Mouse (Mus musculus) forebrain, embryonic 13.5 days (tissue): ENCODE data around the gene Vegfd. TPM values are rescaled to one million over a fixed set of nuclear protein-coding genes. Genes with fewer than 3 reads are reported as not detected.

ENCODE experiments used
- ATAC-seq: fragments of 200-750 bp; cut with Nextera tagmentation; 2 replicates; pipeline ENCODE4 v1.8.0; 2017
- H3K27ac ChIP-seq: fragments of 300-500 bp; sonication (generic); 2 replicates; pipeline ENCODE4 v1.5.1; 2015; ENCODE audit warnings: inconsistent platforms, mild to moderate bottlenecking, moderate library complexity
- H3K27me3 ChIP-seq: fragments of 300-500 bp; sonication (generic); 2 replicates; pipeline ENCODE4 v1.6.1; 2015; ENCODE audit warnings: mild to moderate bottlenecking, inconsistent platforms
- H3K36me3 ChIP-seq: fragments of 300-500 bp; sonication (generic); 2 replicates; pipeline ENCODE4 v1.6.1; 2015; ENCODE audit warnings: mild to moderate bottlenecking, inconsistent platforms; ENCODE audit not compliant: poor library complexity, severe bottlenecking
- H3K4me1 ChIP-seq: fragments of 300-500 bp; sonication (generic); 2 replicates; pipeline ENCODE4 v1.6.1; 2015; ENCODE audit warnings: inconsistent platforms
- H3K4me2 ChIP-seq: fragments of 300-500 bp; sonication (generic); 2 replicates; pipeline ENCODE4 v1.6.1; 2015; ENCODE audit warnings: inconsistent platforms, mild to moderate bottlenecking, moderate library complexity
- H3K4me3 ChIP-seq: fragments of 300-500 bp; sonication (generic); 2 replicates; pipeline ENCODE4 v1.5.1; 2015; ENCODE audit warnings: mild to moderate bottlenecking, inconsistent platforms
- H3K9ac ChIP-seq: fragments of 300-500 bp; sonication (generic); 2 replicates; pipeline ENCODE4 v1.6.1; 2015; ENCODE audit warnings: mild to moderate bottlenecking, inconsistent platforms
- H3K9me3 ChIP-seq: fragments of 300-500 bp; sonication (generic); replicated peaks from 2 replicates; pipeline ENCODE4 v1.6.1; 2016; ENCODE audit warnings: inconsistent platforms
- WGBS: fragments of 180-500 bp; shearing (Covaris S2); methylation state at CpG from one replicate; pipeline ENCODE4 v1.1.7; 2015; 5-methylcytosine and 5-hydroxymethylcytosine counted together
- polyA plus RNA-seq: library from polyadenylated mRNA; unstranded; fragments of >200 nt; fragmentation: Nextera tagmentation; extraction: Ambion mirVana; gene quantifications from 2 replicates; pipeline ENCODE4 v1.2.1, GENCODE M21; 2015

Vegfd gene
- polyA plus RNA-seq, 1 experiment from 2014 or later: 0.35 TPM

DNA sequence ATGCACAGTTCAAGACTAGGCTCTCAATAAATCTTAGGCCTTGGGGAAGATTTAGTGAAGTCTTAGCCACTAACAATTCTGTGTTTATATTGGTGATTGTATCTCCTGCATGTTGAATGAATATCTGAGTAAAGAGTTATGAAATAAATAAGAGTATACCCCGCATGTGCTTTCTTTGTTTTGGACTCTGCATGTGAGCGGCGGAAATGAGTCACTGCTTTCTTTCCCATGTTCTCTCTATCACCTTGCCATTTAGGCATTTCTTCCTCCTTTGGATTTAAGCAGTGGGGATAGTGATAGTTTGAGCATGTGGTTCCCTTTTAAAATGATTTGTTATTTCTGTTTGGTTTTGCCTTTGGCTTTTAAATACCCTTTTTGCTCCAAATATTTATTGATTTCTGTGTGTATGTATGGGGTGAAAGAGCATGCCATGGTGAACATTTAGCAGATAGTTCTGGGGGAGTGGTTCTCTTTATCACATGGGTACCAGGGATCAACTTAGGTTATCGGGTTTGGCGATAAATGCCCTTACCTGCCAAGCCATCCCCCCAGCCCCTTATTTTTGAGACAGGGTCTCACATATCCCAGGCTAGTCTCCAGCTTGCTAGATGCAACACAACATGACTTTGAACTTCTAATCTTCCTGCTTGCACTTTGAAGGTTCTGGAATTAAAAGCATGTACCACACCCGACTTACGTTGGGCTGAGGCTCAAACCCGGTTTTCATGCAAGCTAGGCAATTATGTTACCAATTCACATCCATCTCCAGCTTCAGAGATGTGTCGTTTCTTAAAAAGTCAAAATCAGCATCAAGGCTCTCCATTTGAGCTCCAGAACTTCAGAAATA lies 73.9 kb downstream of the Vegfd start:
- no peak for ATAC-seq
- no peak overlapping the region for H3K4me2 ChIP-seq
- no peak overlapping the region for H3K9ac ChIP-seq
- no peaks in the 10 kb centered on the region for H3K36me3 ChIP-seq
- H3K27me3 ChIP-seq: no peaks in the 10 kb centered on the region
- no peak overlapping the region for H3K27ac ChIP-seq
- no peak overlapping the region for H3K4me3 ChIP-seq
- no peaks in the 10 kb centered on the region for H3K9me3 ChIP-seq
- 91% methylated on average over 9 of the region's 9 CpGs for WGBS
- H3K4me1 ChIP-seq: no peaks in the 10 kb centered on the region

DNA sequence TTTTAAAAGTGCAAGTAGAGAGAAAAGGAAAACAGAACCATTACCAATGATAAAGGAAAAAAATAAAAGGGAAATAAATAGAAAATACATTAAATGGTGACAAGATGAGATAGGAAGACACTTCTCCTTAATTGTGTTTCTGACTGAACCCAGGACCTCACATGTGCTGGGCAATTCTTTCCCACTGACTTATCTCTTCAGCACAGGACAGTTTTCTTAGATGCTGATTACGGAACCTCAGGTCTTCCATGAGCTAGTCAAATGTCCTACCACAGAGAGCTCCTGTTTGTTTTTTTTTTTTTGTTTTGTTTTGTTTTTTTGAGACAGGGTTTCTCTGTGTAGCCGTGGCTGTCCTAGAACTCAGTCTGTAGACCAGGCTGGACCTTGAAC lies 74.5 kb downstream of the Vegfd start:
- no peaks in the 10 kb centered on the region for H3K27me3 ChIP-seq
- no peak overlapping the region for H3K27ac ChIP-seq
- no peaks in the 10 kb centered on the region for H3K4me1 ChIP-seq
- H3K9me3 ChIP-seq: no peaks in the 10 kb centered on the region
- H3K4me3 ChIP-seq: no peak overlapping the region
- no peak overlapping the region for H3K4me2 ChIP-seq
- H3K9ac ChIP-seq: no peak overlapping the region
- no peak for ATAC-seq
- H3K36me3 ChIP-seq: no peaks in the 10 kb centered on the region
- 89% methylated on average over 2 of the region's 2 CpGs for WGBS

DNA sequence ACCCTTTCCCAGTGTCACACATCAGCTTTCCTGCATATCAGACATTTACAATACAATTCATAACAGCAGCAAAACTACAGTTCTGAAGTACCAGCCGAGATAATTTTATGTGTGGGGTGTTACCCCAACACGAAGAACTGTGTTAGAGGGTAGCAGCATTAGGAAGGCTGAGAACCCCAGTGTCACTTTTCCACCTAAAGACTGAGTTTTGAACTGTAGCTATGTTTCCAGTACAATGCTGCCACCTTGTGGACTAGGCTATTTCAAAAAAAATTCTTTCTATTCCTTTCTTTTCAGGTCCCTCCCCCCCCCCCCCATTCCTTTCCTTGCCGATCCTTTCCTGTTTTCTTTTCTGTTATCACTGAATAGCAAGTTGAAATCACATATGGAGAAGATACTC lies 76.0 kb downstream of the Vegfd start:
- Histone ChIP-seq H3K27me3 (no peaks in the 10 kb centered on the region), H3K9ac (no peak overlapping the region), H3K36me3 (no peaks in the 10 kb centered on the region), H3K27ac (no peak overlapping the region), H3K4me3 (no peak overlapping the region), H3K4me2 (no peak overlapping the region), H3K4me1 (no peaks in the 10 kb centered on the region), H3K9me3 (no peaks in the 10 kb centered on the region)
- WGBS: 45% methylated on average over 2 of the region's 3 CpGs
- ATAC-seq: 0 out of 2 replicates have a peak, but pooled peaks have one; percentile 30

Other genes with a start within 250 kb of the Vegfd start
- 0.23 TPM in 1 of 2 replicates, not detected in the other for gene Ace2, start 234.0 kb upstream of the Vegfd start, polyA plus RNA-seq
- 0.05 and 0.17 TPM in 2 replicates for gene Bmx, start 115.2 kb upstream of the Vegfd start, polyA plus RNA-seq
- gene Pir, start 104.0 kb upstream of the Vegfd start, polyA plus RNA-seq: 3.8 and 4.1 TPM in 2 replicates
- 10.7 TPM in 2 replicates for gene Piga, start 46.4 kb downstream of the Vegfd start, polyA plus RNA-seq
- not detected in 2 replicates for gene Asb11, start 63.6 kb downstream of the Vegfd start, polyA plus RNA-seq
- gene Asb9, start 132.9 kb downstream of the Vegfd start, polyA plus RNA-seq: not detected in 2 replicates